Mouse (Mus musculus): ENCODE data around the gene Rabggta.

- TF ChIP-seq POLR2A (IDR thresholded peaks at IDR 0.05; ENCODE audit: insufficient read length, low read depth), result no peak
- TF ChIP-seq MAX (IDR thresholded peaks at IDR 0.05; ENCODE audit: low read depth), result no peak
- TF ChIP-seq POLR2AphosphoS2 (IDR thresholded peaks at IDR 0.05; ENCODE audit: insufficient read length, low read depth), result no peak
- TF ChIP-seq CEBPB (IDR thresholded peaks at IDR 0.05; ENCODE audit: insufficient read depth, poor library complexity, severe bottlenecking), result no peak
- TF ChIP-seq USF1 (IDR thresholded peaks at IDR 0.05; ENCODE audit: low read depth), result no peak
- TF ChIP-seq REST (IDR thresholded peaks at IDR 0.05; ENCODE audit: insufficient read depth, insufficient read length), result no peak
- TF ChIP-seq E2F4 (IDR thresholded peaks at IDR 0.05; ENCODE audit: insufficient read depth), result no peak
Measured at GRCm38 (mm10) chr14:55701131-55701530, 20.9 kb downstream of the Rabggta start.

Measured in myocyte (in vitro differentiated cells).